Mouse (Mus musculus) right cerebral cortex, adult 2 months (tissue): Measurements from ENCODE around the gene Tgm7.

Source experiments
- DNase-seq, 2 experiments: peaks; one replicate each; pipeline ENCODE4 v3.0.0; 2021 to 2022; ENCODE audit warnings: low spot score in 2 of 2

Gene Tgm7

DNA sequence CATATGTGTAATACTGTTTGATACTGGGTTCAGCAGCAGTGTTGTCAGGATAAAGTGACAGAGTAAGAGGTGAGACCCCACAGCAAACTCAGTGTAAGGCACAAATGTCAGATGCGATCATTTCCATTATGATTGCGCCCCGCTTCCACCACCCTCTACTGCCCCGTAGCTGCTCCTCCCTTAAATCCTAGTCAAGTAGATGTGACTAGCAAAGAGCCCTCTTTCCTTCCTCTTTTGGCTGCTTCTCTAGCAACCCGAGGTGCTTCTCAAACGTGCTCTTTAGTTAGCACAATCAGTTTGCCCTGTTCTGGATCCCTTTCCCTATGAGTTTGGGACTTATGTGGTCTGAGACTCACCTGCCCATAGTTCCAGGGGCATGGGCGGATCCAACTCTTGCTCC lies 34.8 kb downstream of the Tgm7 start:
- DNase-seq = no peak

DNA sequence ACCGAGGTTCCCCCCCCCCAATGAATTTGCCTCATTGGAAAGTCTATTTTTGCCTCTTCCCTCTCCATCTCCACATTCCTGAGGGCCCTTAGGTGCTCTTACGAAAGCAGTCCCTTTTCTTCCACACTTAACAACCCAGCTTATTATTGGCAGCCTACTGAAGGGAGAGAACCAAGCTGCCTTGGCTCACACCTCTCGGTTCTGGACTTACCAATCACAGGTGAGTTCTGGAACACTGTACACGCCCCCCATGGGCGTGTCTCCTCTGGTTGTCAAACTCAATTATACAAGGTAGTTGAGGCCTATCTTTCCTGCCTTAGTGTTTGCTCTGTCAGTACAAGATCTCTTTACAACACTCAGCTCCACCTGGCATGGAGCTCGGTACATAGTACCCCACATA lies 37.7 kb downstream of the Tgm7 start:
- DNase-seq = no peak

- no peak for DNase-seq
Measured at GRCm38 (mm10) chr2:121069506-121069905, 40.1 kb downstream of the Tgm7 start.

DNA sequence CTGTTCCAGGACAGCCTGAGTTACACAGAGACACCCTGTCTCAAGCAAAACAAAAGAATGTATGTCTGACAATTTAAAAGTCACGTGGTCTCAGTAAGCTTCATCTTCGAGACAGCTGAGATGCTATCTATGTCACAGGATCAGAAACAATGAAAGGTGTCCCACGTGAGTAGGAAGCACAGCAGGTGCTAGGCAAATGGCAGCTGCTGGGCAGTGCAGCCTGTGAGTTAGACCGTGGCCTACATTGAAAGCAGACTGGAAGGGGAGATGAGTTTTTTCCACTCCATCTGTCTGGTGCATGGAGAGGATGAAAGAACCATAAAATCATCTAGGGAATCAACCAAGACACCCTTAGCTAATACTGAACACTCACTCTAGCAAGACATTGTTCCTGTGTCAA lies 42.5 kb downstream of the Tgm7 start:
- DNase-seq = no peak

DNA sequence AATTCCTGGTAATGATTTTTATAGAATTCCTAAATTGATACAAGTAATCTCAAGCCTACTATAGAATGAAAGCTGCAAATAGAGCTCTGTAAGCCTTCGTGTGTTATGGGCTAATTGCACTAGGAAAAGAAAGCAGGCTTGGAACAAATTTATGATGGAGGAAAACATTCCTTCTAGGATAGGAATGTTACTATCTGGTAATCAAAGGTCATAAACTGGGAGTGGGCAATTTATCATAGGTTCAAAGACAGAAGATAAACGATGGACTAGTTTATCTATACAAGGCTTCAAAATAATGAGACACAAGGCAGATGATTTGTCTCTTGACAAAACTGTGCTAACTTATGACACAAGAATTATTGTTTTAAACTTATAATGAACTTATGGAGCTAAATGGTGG lies 48.3 kb downstream of the Tgm7 start:
- DNase-seq = no peak

DNA sequence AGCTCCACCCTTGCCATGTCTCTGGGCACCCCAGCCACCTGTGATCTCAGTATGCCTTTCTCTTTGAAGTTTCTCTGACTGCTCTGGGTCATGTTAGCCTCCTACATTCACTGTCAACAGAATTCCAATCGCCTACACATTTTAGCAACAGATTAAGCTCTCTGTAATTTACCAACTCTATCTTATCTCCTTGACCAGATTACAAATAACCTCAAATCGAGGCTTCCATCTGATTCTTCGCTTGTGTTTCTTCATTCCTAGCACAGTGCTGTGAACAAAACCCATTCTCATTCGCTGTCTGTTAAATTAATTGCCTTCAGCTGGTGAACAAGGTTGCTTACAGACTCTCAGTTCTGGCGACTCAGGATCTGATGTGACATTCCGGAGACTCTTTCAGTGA lies 51.6 kb downstream of the Tgm7 start:
- DNase-seq = no peak

- no peak for DNase-seq
Measured at GRCm38 (mm10) chr2:121055915-121056314, 53.7 kb downstream of the Tgm7 start.

GRCm38 (mm10) chr2:121054060-121054459 lies 55.5 kb downstream of the Tgm7 start:
- no peak for DNase-seq

DNA sequence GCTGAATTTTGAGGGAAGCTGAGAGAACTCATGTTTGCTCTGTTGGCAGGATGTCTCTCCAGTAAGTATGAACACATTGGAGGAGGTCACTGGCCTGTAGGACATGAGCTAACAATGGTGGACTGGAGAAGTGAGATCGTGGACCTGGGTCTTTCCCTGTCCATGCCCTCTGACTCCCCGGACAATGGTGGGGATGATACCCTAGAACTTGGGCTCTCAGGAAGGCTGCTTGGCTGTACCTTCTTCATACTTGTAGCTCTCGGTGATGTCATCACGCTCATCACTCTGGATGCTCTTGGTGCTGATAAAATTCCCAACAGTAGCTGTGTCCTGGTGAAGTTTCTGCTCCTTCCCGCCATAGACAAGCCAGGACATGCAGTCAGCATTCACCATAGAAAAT lies 57.4 kb downstream of the Tgm7 start:
- no peak for DNase-seq

DNA sequence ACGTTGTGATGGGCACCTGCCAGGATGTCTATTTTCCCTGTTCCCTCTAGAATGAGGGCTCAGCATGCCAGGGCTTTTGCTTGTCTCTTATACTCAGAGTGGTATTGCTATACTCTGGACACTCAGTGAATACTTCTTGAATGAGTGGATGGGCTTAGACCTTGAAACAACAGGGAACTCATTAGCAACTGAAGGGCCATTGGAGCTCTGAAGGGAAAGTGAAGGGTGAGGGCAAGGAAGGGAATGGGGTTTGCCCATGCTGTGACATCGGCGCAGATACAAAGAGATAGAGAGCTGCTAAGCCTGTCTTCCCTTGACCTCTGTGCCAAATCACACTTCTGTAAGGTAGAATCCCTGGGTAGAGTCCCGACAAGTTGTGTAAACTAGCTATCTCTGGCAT lies 63.9 kb downstream of the Tgm7 start:
- no peak for DNase-seq
